Mouse (Mus musculus) spleen, postnatal 10 days (tissue): ENCODE data around the gene Ryr1.
A peak's percentile ranks its signal among the peaks of the same experiment; 100 is the strongest.
"Not testable (repeated sequence)": the region's sequence is repeated elsewhere in the genome, so short reads cannot be mapped to it uniquely, and the experiment has no call there.

ENCODE experiments used
- DNase-seq, 2 experiments: peaks; one replicate each; pipeline ENCODE4 v3.0.0; 2021 to 2022; ENCODE audit warnings: low spot score in 2 of 2

Ryr1 gene

GRCm38 (mm10) chr7:29146625-29147367 lies 21.8 kb upstream of the Ryr1 start:
- no peak for DNase-seq

- no peak for DNase-seq
These were observed 19.0 kb upstream of the Ryr1 start for GRCm38 (mm10) chr7:29144006-29144405.

GRCm38 (mm10) chr7:29141416-29141815 lies 16.4 kb upstream of the Ryr1 start:
- no peak for DNase-seq

GRCm38 (mm10) chr7:29139237-29139636 lies 14.3 kb upstream of the Ryr1 start:
- not testable (repeated sequence) for DNase-seq

- DNase-seq: no peak
These were observed 12.4 kb upstream of the Ryr1 start for GRCm38 (mm10) chr7:29137429-29137828.

GRCm38 (mm10) chr7:29134693-29135386 lies 9.9 kb upstream of the Ryr1 start, which contains the start of gene Rasgrp4:
TSS of gene Rasgrp4 (plus strand) at chr7:29134851.
- DNase-seq: peak in 1 of 2 experiments; percentile 67

GRCm38 (mm10) chr7:29134230-29134629 lies 9.3 kb upstream of the Ryr1 start:
- no peak for DNase-seq

- no peak for DNase-seq
These were observed 3.7 kb upstream of the Ryr1 start for GRCm38 (mm10) chr7:29128725-29129124.

- DNase-seq: peak; percentile 51 to 80
These were observed 1.4 kb upstream of the Ryr1 start for GRCm38 (mm10) chr7:29126173-29126915.

- no peak for DNase-seq
These were observed 1.2 kb downstream of the Ryr1 start for GRCm38 (mm10) chr7:29123531-29124358.

- DNase-seq: no peak
These were observed 2.2 kb downstream of the Ryr1 start for GRCm38 (mm10) chr7:29122821-29123220.

- no peak for DNase-seq
These were observed 5.5 kb downstream of the Ryr1 start for GRCm38 (mm10) chr7:29119526-29119925.

GRCm38 (mm10) chr7:29118142-29118851 lies 6.7 kb downstream of the Ryr1 start:
- no peak for DNase-seq

GRCm38 (mm10) chr7:29108992-29109955 lies 15.7 kb downstream of the Ryr1 start:
- DNase-seq: no peak

GRCm38 (mm10) chr7:29101286-29102017 lies 23.5 kb downstream of the Ryr1 start:
- DNase-seq: no peak

GRCm38 (mm10) chr7:29097131-29097530 lies 27.8 kb downstream of the Ryr1 start:
- no peak for DNase-seq

GRCm38 (mm10) chr7:29088817-29089216 lies 36.2 kb downstream of the Ryr1 start:
- no peak for DNase-seq

GRCm38 (mm10) chr7:29086902-29087301 lies 38.1 kb downstream of the Ryr1 start:
- no peak for DNase-seq

- DNase-seq: no peak
These were observed 39.0 kb downstream of the Ryr1 start for GRCm38 (mm10) chr7:29085981-29086380.
